Mouse (Mus musculus): ENCODE measurements around the gene Fbxo41. TPM values are rescaled to one million over a fixed set of nuclear protein-coding genes. Genes with fewer than 3 reads are reported as not detected.
A peak's percentile ranks its signal among the peaks of the same experiment; 100 is the strongest.

The Fbxo41 gene
- polyA plus RNA-seq (2016; fragmentation: Nextera tagmentation; extraction: Ambion mirVana): 3.1 TPM in 2 replicates

GRCm38 (mm10) chr6:85502911-85503250, at the start of gene Fbxo41:
Gene Fbxo41 (minus strand): TSS chr6:85502994.
- ATAC-seq (ENCODE audit: low FRiP score): peak; percentile 87
- no peaks in the 10 kb centered on the region for H3K36me3 ChIP-seq
- peaks cover 13% of the 10 kb centered on the region for H3K4me1 ChIP-seq
- H3K27me3 ChIP-seq: peaks cover 19% of the 10 kb centered on the region
- WGBS: 0% methylated on average over 12 of the region's 22 CpGs
- H3K9me3 ChIP-seq (replicated peaks): no peaks in the 10 kb centered on the region
- H3K27ac ChIP-seq: peak within 1 kb of the TSS; percentile 74
- H3K4me3 ChIP-seq: peak within 1 kb of the TSS; percentile 84
- peak within 1 kb of the TSS; percentile 90 for H3K4me2 ChIP-seq (replicated peaks)
- peak within 1 kb of the TSS; percentile 87 for H3K9ac ChIP-seq

GRCm38 (mm10) chr6:85547642-85548041, 44.8 kb upstream of the Fbxo41 start:
- Histone ChIP-seq H3K27me3 (no peaks in the 10 kb centered on the region), H3K27ac (no peak overlapping the region), H3K4me2 (replicated peaks) (no peak overlapping the region), H3K4me1 (no peaks in the 10 kb centered on the region), H3K9ac (no peak overlapping the region), H3K36me3 (no peaks in the 10 kb centered on the region), H3K9me3 (replicated peaks) (no peaks in the 10 kb centered on the region), H3K4me3 (no peak overlapping the region)
- ATAC-seq (ENCODE audit: low FRiP score): no peak
- 92% methylated on average over 5 of the region's 5 CpGs for WGBS

- H3K4me3 ChIP-seq: no peak overlapping the region
- no peaks in the 10 kb centered on the region for H3K27me3 ChIP-seq
- H3K4me1 ChIP-seq: no peaks in the 10 kb centered on the region
- H3K4me2 ChIP-seq (replicated peaks): no peak overlapping the region
- no peak overlapping the region for H3K27ac ChIP-seq
- WGBS: 64% methylated on average over 13 of the region's 13 CpGs
- ATAC-seq (ENCODE audit: low FRiP score): no peak
- H3K9ac ChIP-seq: no peak overlapping the region
- H3K36me3 ChIP-seq: no peaks in the 10 kb centered on the region
- no peaks in the 10 kb centered on the region for H3K9me3 ChIP-seq (replicated peaks)
These were observed 41.6 kb upstream of the Fbxo41 start for GRCm38 (mm10) chr6:85544251-85544881.

- H3K27ac ChIP-seq: no peak overlapping the region
- no peaks in the 10 kb centered on the region for H3K4me1 ChIP-seq
- H3K4me2 ChIP-seq (replicated peaks): no peak overlapping the region
- no peak overlapping the region for H3K4me3 ChIP-seq
- no peak for ATAC-seq (ENCODE audit: low FRiP score)
- H3K36me3 ChIP-seq: no peaks in the 10 kb centered on the region
- H3K9ac ChIP-seq: no peak overlapping the region
- H3K9me3 ChIP-seq (replicated peaks): no peaks in the 10 kb centered on the region
- no peaks in the 10 kb centered on the region for H3K27me3 ChIP-seq
- WGBS: 79% methylated on average over 10 of the region's 10 CpGs
These were observed 40.8 kb upstream of the Fbxo41 start for GRCm38 (mm10) chr6:85543351-85544175.

- Histone ChIP-seq H3K27ac (no peak overlapping the region), H3K9me3 (replicated peaks) (no peaks in the 10 kb centered on the region), H3K4me3 (no peak overlapping the region), H3K4me1 (peaks cover 5% of the 10 kb centered on the region), H3K36me3 (no peaks in the 10 kb centered on the region), H3K4me2 (replicated peaks) (no peak overlapping the region), H3K27me3 (no peaks in the 10 kb centered on the region; the same call in 1 of the 2 replicates), H3K9ac (no peak overlapping the region)
- no peak for ATAC-seq (ENCODE audit: low FRiP score)
- WGBS: 82% methylated on average over 2 of the region's 2 CpGs
These were observed 20.0 kb upstream of the Fbxo41 start for GRCm38 (mm10) chr6:85522825-85523224.

GRCm38 (mm10) chr6:85522026-85522425, 19.2 kb upstream of the Fbxo41 start:
- Histone ChIP-seq H3K9ac (no peak overlapping the region), H3K27ac (no peak overlapping the region), H3K27me3 (peaks cover 3% of the 10 kb centered on the region; the same call in 1 of the 2 replicates), H3K9me3 (replicated peaks) (no peaks in the 10 kb centered on the region), H3K4me3 (no peak overlapping the region), H3K4me2 (replicated peaks) (no peak overlapping the region), H3K36me3 (no peaks in the 10 kb centered on the region), H3K4me1 (peaks cover 5% of the 10 kb centered on the region)
- ATAC-seq (ENCODE audit: low FRiP score): no peak
- WGBS: 92% methylated on average over 5 of the region's 5 CpGs

GRCm38 (mm10) chr6:85518091-85518693, 15.4 kb upstream of the Fbxo41 start:
- no peak overlapping the region for H3K4me3 ChIP-seq
- 41% methylated on average over 5 of the region's 5 CpGs for WGBS
- no peak overlapping the region for H3K9ac ChIP-seq
- ATAC-seq (ENCODE audit: low FRiP score): peak; percentile 57
- no peaks in the 10 kb centered on the region for H3K36me3 ChIP-seq
- no peak overlapping the region for H3K4me2 ChIP-seq (replicated peaks)
- peaks cover 12% of the 10 kb centered on the region for H3K4me1 ChIP-seq
- no peak overlapping the region for H3K27ac ChIP-seq
- H3K9me3 ChIP-seq (replicated peaks): no peaks in the 10 kb centered on the region
- peaks cover 39% of the 10 kb centered on the region for H3K27me3 ChIP-seq

- peaks cover 62% of the 10 kb centered on the region for H3K27me3 ChIP-seq
- no peak overlapping the region for H3K4me3 ChIP-seq
- H3K27ac ChIP-seq: no peak overlapping the region
- WGBS: 83% methylated on average over 4 of the region's 4 CpGs
- H3K36me3 ChIP-seq: no peaks in the 10 kb centered on the region
- ATAC-seq (ENCODE audit: low FRiP score): no peak
- H3K4me1 ChIP-seq: peaks cover 32% of the 10 kb centered on the region
- H3K9me3 ChIP-seq (replicated peaks): no peaks in the 10 kb centered on the region
- H3K4me2 ChIP-seq (replicated peaks): no peak overlapping the region
- H3K9ac ChIP-seq: no peak overlapping the region
These were observed 13.1 kb upstream of the Fbxo41 start for GRCm38 (mm10) chr6:85515941-85516340.

GRCm38 (mm10) chr6:85513531-85513910, 10.7 kb upstream of the Fbxo41 start, which contains the start of gene Egr4:
Gene Egr4 (minus strand): TSS chr6:85513589.
- under 1% methylated on average over 36 of the region's 38 CpGs for WGBS
- Histone ChIP-seq H3K27ac (no peak within 1 kb of the TSS), H3K9ac (no peak within 1 kb of the TSS), H3K36me3 (no peaks in the 10 kb centered on the region), H3K4me3 (peak within 1 kb of the TSS; percentile 46), H3K4me1 (peaks cover 32% of the 10 kb centered on the region), H3K27me3 (peaks cover 85% of the 10 kb centered on the region), H3K4me2 (replicated peaks) (peak within 1 kb of the TSS; percentile 84), H3K9me3 (replicated peaks) (no peaks in the 10 kb centered on the region)
- peak; percentile 49; the same call in 1 of the 2 replicates for ATAC-seq (ENCODE audit: low FRiP score)

- no peak overlapping the region for H3K9ac ChIP-seq
- peak overlapping the region; percentile 84 for H3K4me2 ChIP-seq (replicated peaks)
- no peaks in the 10 kb centered on the region for H3K9me3 ChIP-seq (replicated peaks)
- WGBS: under 1% methylated on average over 86 of the region's 90 CpGs
- peaks cover 86% of the 10 kb centered on the region for H3K27me3 ChIP-seq
- peak overlapping the region; percentile 46 for H3K4me3 ChIP-seq
- H3K27ac ChIP-seq: no peak overlapping the region
- no peaks in the 10 kb centered on the region for H3K36me3 ChIP-seq
- H3K4me1 ChIP-seq: peaks cover 27% of the 10 kb centered on the region
- ATAC-seq (ENCODE audit: low FRiP score): peak; percentile 24
These were observed 10.1 kb upstream of the Fbxo41 start for GRCm38 (mm10) chr6:85512577-85513530.

GRCm38 (mm10) chr6:85512056-85512440, 9.3 kb upstream of the Fbxo41 start:
- Histone ChIP-seq H3K9me3 (replicated peaks) (no peaks in the 10 kb centered on the region), H3K36me3 (no peaks in the 10 kb centered on the region), H3K9ac (no peak overlapping the region), H3K4me3 (peak overlapping the region; percentile 46), H3K27ac (no peak overlapping the region), H3K4me1 (peaks cover 27% of the 10 kb centered on the region), H3K4me2 (replicated peaks) (peak overlapping the region; percentile 84), H3K27me3 (peaks cover 83% of the 10 kb centered on the region)
- no peak for ATAC-seq (ENCODE audit: low FRiP score)
- WGBS: 0% methylated on average over 30 of the region's 36 CpGs

Data from hindbrain, embryonic 12.5 days (tissue).